Mouse (Mus musculus): Measurements from ENCODE around the gene Zfhx3.

Gene Zfhx3

DNA sequence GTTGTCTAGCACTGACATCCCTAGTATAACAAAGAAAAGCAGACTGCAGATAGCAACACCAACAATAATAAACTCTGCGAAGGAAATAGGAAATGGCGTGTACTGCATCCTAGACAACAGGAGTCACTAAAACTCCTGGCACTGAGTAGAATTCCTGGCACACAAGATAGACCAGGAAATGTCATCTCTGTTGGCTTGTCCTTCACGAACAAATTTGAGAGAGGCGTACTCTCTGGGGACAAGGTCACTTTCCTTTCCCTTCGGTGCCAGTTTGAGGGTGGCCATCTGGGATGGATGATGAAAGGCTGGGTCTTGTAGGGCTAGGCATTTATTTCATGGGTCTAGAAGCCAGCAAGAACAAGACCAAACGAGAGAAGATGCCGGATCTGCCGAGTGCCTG lies 708.4 kb downstream of the Zfhx3 start:
- in situ Hi-C loops (cut with MboI, MseI) = no loop called here

DNA sequence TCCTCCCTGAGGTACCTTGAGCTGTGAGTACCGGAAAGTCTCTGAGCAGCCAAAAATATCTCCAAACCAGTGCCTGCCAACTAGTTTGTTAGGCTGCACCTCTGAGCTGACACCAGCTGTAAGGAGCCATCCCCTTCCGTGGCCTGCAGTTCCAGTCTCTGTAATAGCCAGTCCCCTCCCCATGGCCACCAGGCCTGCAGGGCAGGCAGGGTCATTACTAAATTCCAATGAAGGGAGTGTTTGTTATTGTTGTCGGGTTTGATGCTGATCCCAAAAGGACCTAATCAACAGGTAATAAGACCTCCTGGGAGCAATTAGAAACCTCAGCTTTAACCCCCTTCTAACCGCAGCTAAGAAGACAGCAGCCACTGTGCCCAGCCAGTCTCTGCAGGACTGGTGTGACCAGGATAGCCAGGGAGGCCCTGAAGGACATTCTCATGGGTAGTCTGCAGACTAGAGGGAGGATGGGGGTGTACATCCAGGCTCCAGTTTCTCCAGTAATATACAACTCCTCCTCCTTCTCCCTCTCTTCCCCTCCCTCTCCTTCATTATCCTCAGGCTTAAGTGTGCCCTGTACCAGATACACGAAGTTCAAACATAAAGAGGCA lies 719.1 kb downstream of the Zfhx3 start:
- in situ Hi-C loops (cut with MboI, MseI) = no loop called here

DNA sequence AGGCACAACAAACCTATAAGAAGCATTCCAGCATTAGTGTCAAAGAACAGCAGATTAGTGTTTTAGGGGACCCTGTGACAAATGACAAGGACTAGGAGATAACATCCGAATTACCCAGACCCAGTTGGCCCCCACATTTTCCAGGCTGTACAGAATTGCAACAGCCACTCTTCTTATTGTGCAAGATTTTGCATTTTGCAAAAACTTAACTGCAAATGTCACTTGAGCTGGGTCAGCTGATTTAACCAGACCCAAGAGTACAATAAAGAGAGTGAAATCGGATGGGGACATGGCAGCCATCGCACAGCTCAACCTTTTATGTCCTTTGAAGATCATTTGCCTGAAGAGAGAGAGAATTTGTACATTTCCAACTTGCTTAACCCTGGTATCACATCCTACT lies 720.3 kb downstream of the Zfhx3 start:
- in situ Hi-C loops (cut with MboI, MseI) = no loop called here

DNA sequence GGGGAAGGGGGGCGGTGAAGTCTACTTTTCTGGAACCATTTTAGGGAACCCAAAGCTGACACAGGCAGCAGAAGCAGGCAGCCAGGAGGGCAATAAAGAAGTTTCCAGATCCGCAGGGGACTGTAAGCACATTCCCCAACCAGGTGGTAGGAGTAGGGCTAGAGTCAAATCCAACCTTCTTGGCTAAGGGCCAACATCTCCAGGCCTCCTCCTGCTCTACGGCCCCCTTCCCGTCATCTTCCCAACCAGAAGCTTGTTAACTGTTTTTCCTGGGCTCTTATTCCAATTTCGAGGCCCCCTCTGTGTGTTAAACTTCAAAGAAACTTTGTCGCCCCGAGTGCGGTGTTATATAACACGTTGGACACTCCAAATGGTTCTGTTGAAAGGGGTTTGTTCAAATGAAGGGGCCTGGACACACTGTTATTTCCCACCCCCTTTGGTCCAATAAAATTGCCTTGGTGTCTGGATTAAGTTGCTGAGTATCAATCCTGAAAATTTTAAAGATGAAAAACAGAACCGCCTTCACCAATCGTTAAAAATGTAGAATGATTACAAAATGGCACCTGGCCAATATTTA lies 729.6 kb downstream of the Zfhx3 start:
- in situ Hi-C loops (cut with MboI, MseI) = no loop called here

DNA sequence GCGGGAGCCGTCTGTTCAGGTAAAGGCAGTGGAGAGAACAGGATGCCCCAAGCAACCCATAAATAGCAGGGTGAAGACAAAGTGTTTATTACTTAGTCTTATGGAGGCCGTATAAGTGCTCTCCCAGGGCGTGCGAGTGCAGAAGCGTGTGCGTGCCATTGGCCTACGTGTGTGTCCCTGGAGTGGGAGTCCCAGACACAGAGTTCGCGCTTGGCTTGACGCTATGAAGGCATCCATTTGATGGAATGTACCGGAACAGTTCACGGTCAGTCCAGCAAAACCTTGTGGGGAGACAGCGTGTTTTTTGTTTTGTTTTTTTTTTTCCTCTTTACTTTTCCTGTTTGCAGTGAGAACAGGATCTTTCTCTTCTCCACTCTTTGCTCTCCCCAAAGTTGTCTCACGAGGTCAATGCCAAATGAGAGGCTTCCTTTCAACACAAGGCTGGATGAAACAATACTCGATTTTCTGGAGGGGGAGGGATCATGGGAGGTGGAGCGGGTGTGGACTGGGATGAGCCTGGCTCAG lies 732.6 kb downstream of the Zfhx3 start:
- in situ Hi-C loops (cut with MboI, MseI) = no loop called here

DNA sequence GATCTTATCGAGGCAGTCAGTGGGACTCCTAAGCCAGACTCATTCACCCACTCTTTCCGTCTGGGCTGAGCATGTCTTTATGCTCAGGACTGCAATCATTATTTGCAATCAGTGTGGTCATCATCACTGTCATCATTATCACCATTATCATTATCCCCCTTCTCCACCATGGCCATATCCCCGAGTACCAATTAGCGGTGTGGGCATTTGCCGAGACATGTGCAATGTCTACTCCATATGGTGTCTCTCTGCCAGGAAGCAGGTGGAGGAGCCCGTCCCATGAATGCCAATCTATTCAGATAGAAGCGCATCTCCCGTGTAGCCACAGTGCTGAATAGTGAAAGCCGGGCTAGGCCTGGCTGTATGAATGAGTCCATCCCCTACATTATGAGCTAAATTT lies 747.2 kb downstream of the Zfhx3 start:
- in situ Hi-C loops (cut with MboI, MseI) = no loop called here

DNA sequence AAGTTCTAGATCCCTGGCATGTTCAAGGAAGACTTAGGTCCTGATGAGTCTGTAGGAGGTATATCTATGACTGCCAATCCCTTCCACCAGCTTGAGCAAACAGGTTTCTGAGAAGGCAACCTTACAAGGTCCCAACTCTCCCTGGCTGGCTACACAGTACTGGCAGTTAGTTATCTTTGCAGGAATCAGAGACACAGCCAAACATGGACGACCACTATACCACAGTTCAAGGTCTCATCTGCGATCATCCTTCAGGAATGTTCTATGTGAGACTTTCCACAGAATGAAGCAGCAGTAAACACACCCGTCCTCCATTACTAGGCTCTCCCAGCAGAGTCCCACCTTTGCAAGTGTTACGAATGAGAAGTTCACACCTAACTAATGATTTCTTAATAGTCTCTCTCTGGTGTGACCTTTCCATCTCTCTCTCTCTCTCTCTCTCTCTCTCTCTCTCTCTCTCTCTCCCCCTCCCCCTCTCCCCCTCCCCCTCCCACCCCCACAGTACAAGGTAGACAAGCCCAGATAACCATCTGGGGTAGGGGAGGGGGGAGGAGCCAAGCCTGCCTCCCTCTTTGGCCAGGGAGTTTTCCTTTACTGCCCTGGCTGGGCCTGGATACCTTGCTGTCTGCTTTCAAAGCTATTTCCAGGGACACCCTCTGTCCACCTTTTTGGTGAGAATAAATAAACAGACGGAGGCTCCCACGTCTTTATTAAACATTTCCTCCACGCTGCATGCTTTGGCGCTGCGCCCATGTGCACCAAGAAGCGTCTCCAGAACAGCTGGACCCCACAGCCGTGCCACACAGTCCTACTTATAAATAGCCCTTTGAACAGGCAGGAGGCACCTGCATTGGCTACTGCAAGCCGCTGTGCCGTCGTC lies 748.4 kb downstream of the Zfhx3 start:
- in situ Hi-C loops (cut with MboI, MseI) = no loop called here

DNA sequence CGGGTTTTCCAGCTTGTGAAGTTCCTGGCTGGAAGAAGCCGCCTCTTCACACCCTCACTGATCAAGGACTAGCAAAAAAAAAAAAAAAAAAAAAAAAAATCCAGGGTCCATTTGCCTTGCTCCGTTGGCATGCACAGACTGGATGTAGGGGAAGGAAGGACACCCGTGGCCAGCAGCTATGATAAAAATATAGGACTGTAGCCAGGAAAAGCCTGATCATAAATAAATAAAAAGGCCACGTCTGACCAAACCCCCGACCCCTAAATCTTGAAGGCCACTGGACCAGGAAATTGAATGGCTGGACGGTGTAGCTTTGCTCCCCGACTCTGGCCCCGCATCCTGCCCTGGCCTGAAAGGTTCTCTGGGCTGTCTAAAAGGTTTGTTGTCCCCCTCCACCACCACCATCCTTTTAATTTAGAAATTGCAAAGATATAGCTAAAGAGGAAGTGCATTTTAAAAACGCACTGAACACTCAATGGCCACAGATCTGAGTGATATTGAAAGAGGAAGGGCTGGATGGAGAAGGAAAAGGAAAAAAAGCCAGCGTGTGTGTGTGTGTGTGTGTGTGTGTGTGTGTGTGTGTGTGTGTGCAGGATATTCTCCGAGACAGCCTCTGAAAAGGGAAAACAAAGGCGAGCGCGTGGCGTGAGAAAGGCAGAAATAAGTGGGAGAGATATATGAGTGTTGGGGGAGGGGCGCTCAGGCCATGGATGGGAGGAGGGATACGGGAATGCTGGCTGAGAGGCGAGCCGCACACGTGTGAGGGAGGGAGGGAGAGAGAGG lies 749.2 kb downstream of the Zfhx3 start:
- in situ Hi-C loops (cut with MboI, MseI) = no loop called here

DNA sequence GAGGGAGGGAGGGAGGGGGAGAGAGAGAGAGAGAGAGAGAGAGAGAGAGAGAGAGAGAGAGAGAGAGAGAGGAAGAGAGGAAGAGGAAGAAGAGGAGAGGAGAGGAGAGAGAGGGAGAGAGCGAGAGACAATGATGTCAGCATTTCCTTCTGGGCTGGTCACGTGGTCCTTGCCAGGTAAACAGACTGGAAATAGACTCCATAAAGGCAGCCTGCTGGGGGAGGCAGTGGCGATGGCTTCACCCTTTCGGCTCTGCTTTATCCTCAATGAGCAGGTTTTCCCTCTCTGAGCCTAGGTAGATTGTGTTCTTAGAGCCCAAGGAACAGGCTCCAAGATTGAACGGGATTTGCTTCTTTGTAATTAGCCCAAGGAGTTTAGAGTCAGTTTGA lies 749.8 kb downstream of the Zfhx3 start:
- in situ Hi-C loops (cut with MboI, MseI) = no loop called here

DNA sequence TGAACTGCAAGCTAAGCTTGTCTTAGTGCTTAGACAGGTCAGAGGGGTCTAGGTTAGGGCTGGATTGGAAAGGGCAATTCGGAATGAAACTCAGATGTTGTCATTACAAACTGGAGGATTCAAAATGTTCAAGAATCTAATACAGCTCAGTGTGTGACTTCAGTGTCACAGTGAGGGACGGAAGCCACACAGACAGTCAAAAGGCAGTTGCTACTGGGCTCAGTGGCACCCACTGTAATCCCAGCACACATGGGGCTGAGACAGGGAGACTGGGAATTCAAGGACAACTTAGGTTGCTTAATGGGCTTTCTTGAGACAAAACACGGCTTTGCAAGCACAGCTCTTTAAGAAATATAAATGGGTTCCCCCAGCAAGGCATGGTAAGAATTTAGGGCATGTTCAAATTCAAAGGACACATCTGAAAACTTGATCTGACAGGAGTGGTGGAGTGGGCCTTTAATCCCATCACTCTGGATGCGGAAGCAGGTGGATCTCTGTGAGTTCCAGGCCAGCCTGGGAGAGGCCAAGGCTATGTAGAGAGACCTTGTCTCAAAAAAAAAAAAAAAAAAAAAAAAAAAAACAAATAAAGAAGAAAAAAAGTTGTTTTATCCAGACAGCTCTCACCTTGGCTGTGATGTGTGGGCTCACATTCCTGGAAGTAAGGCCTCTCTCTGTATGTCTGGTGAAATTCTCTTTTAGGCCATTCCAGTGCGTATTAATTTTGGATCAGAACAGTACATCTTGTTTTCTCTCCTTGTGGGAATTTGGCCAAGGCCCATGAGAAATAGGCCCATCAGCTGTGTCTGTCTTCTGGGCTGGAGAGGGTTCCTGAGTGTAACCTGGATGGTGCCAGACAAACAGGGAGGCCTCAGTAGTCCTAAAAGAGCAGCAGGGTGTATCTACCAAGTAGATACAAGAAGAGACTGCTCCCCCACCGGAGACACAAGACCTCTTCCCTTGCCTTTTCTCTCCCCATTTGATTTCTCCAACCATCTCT lies 750.5 kb downstream of the Zfhx3 start:
- in situ Hi-C loops (cut with MboI, MseI) = no loop called here

DNA sequence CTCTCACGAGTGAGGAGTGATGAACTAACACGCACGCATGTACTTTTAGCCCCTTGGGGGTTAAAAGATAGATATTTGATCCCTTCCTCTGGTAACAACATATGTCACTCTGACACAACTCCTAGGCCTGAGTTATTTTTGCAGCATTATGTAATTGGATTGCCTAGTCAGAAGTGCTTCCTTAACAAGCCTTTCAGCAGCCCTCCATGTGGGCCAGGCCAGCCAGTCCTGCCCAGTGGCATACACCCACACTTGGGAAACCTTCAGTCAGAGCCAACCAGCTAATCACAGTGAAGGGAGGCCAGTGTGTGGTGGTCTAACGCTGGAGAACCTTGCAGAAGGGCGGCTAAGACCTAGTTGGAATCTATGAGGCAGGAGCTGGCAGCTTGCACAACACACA lies 751.4 kb downstream of the Zfhx3 start:
- in situ Hi-C loops (cut with MboI, MseI) = no loop called here

DNA sequence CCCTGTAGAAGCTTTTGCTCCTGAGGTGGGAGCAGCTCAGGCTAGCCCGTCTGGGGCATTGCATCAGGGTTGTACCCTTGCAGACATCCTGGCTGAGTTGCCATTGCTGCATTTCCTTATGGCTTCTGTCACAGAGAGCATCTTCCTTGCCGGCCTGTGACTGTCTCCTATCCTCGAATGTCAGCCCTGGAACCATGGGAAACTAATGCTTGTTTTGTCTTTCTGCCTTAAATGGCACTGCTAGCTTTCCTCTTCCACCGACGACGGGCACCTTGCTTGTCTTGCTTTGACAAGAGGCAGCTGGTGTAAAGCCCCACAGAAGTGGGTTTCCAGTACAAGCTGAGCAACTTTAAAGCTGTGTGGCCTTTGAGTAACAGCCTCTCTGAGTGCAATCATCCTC lies 752.1 kb downstream of the Zfhx3 start:
- in situ Hi-C loops (cut with MboI, MseI) = no loop called here

DNA sequence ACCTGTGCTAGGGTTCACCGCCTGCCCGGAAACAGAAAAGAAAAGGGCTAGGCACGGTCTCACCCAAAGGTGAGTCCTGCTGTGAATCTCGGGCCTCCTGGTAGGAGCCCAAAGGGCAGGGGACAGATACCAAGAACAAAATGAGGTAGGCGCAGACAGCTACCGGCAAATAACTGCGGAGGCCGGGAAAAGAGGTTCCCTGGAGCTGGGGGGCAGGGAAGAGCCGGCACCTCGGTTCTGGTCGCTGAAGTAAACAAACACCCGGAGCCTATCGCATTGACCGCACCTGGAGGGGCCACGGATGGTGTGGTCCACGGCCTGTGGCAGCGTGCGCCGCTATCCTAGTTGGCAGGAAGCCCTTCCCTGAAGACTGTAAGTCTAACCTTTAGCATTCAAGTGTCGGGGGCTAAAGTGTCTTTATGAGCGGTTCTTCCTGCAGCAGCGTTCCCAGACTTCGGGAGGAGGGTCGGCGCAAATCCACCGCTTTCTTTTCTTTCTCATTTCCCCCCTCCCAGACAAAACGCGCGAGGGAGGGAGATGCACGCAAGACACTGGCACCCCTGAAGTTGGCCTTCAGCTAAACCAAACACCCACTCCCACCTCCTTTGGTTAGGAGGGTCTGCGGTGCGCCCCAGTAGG lies 752.9 kb downstream of the Zfhx3 start:
- in situ Hi-C loops (cut with MboI, MseI) = no loop called here

DNA sequence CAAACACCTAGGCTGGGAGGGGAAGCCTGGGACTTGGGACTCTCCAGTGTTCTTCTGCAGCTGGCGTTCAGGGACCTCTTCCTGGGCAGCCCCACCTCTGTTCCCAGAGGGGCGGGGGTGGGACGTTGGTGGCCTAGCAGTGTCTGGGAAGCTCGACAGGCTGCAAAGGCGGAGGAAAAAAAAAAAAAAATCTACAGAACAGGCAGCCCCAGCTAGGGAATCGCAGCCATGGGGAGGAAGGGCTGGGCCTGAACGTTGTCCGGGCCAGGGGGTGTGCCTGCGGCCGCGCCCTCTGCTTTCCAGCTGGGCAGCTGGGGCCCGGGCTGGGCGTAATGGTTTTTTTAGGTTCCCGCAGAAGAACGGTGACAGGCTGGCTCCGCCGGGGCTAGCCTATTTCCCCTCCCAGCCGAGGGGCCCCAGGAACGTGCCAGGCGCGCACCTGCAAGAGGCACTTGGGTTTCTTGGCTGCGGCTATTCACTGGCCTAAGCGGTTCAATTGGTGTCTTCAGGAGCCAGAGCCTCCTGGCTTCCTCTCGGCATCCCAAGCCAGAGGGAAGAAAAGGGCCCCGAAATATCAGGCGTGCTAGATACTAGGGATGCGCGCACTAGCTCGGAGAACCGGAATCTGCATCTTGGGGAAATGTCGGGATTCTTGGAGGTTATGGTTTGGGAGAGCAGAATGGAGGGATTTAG lies 753.6 kb downstream of the Zfhx3 start:
- in situ Hi-C loops (cut with MboI, MseI) = no loop called here

DNA sequence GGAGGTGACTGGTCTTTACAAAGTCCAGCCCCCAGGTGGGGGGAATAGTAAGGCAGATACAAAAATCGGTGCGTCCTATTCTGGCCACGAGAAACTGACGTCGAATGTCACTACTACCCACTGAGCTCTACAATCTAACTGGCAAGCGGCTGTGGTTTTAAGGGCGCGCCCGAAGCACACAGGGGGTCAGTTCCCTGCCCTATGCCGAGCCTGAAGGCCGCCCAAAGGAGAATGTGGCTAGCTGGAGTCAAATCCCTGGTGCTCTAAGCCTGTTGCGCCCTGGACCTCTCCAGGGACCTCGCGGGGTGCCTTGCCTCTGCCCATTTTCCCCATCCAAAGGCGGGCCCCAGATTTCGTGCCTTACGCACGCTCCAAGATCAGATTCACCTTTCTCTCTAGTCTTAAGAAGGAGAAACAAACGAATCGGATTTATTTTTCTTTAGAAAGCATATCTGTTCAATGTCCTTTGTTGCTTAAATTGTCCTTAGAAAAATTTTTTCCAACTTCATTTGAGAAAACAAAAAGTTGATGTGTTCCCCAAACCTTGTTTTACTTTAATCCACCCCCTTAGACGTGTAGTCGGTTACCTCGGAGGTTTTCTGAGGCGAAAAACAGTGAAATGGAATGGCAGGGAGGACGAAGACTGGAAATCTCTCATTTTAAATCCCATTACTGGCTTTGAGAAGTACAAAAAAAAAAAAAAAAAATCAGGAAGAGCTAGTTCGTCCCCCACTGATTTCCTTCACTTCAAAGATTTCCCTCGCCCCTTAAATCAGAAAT lies 754.4 kb downstream of the Zfhx3 start:
- in situ Hi-C loops (cut with MboI, MseI) = no loop called here

DNA sequence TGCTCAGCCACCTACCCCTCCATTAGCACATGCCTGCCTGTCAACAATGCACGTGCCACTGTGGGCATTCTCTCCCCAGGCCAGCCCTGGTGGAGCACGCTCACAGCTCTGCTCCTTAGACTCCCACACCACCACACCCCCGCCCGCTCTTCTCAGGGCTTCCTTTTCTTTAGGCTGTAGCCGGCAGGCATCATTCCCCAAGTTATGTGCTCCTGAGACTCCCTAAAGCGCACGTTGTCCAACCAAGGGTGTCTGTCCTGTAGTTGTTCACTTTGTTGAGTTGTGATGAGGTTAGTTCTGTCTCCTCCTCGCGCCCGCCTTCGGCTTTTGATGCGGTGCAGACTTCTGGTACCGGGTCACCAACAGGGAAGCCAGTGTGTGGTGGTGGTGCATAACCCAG lies 755.1 kb downstream of the Zfhx3 start:
- in situ Hi-C loops (cut with MboI, MseI) = no loop called here

DNA sequence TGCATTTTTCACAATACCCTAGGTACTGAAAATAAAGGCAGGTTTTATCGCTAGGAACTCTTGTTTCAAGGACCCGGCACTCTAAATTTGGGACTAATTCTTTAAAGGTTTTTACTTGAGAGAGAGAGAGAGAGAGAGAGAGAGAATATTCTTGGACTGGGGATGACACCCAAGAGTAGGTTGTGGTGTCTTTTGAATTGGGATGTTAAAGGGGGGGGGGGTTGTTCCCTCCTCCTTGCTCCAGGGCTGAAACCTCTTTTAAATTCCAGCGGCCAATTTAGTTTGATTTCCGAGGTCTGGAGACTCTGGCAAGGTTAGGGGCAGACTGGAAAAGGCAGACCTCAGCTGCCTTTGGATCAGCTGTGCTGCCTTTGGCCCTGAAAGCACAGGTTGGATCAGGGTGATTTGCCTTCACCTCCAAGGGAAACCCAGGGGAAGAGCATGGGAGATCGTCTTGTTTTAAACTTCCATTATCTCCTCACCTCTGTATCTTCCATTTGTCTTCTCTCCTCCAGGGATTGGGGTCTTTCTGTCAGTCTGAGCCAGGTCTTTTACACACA lies 755.7 kb downstream of the Zfhx3 start:
- in situ Hi-C loops (cut with MboI, MseI) = no loop called here

DNA sequence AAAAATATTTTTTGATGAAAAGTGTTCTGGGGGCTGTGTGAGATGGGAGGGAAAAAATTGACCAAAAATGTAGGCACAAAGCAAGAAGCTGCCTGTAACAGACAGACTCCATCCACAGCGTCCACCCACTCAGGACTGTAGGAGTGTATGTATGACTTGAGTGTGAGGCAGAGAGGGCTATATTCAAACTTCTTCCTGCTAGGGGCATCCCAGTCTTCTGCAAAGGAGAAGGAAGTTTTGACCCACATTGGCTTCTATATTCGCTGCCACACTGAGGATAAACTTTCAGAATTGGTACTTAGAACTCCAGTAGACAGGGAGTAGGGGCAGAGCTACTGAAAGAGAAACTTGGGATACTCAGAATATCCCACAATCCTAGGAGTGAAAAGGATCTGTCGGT lies 756.6 kb downstream of the Zfhx3 start:
- in situ Hi-C loops (cut with MboI, MseI) = no loop called here

Data from T-helper 1 cell (primary cell).